Mouse (Mus musculus): Measurements from ENCODE around the gene Pus1. TPM values are rescaled to one million over a fixed set of nuclear protein-coding genes. Genes with fewer than 3 reads are reported as not detected.

Gene Pus1
- total and polyA plus RNA-seq, 3 experiments = 107 to 248 (median 117) TPM

DNA sequence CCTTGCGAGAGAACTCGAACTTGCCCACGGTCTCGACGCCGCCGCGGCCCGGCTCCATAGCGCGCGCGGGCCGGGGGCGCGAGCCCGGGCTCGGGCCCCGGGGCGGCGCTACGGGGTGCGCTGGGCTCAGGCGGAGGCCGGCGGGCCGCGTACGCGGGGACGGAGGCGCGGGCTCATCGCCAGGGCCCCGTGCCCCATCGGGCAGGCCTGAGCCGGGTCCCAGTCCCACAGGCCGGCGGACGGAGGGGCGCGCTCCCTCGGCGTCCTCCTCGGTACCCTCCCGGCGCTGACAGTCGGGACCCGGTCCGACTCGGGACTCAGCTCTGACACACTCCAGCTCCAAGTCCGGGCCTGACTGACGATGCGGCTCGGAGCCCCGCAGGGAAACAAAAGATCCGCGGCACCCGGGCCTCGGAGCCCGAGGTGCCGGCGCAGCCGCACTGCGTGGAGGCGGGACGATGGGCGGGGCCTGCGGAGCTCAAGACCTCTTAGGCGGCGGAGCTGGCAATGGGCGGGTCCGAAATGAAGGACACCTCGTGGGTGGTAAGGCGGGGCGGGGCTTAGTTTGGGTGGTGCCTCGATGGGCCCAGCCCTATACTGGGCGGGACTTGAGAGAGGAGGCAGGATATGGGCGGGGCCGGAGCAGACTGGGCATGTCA lies 29.3 kb upstream of the Pus1 start, which contains the start of gene Ulk1 (continued):
- peak; percentile 95 for TF ChIP-seq NRF1 (IDR thresholded peaks at IDR 0.05; ENCODE audit: insufficient read depth, low read depth, low read length, poor library complexity, severe bottlenecking)
- TF ChIP-seq NELFE (IDR thresholded peaks at IDR 0.05; ENCODE audit: low read depth, low read length) = peak; percentile 97
- TF ChIP-seq GATA1 (IDR thresholded peaks at IDR 0.05; ENCODE audit: low read depth, low read length) = no peak
- TF ChIP-seq BHLHE40 (IDR thresholded peaks at IDR 0.05; ENCODE audit: borderline replicate concordance, low read depth, low read length) = no peak
- TF ChIP-seq TAL1 (IDR thresholded peaks at IDR 0.05; ENCODE audit: low read length) = no peak
- TF ChIP-seq USF2 (IDR thresholded peaks at IDR 0.05; ENCODE audit: borderline replicate concordance in 1 of 2, insufficient read depth in 1 of 2, low read depth in 1 of 2, low read length in 2 of 2) = no peak
- no peak for TF ChIP-seq MAFK (IDR thresholded peaks at IDR 0.05; ENCODE audit: borderline replicate concordance, low read depth, low read length)
- no peak for TF ChIP-seq SMC3 (IDR thresholded peaks at IDR 0.05; ENCODE audit: low read depth, low read length)
- no peak for TF ChIP-seq EP300 (IDR thresholded peaks at IDR 0.05; ENCODE audit: low read depth in 1 of 2, low read length in 2 of 2)
- TF ChIP-seq MEF2A (IDR thresholded peaks at IDR 0.05; ENCODE audit: extremely low read depth, insufficient replicate concordance, low read depth, low read length, poor library complexity, severe bottlenecking) = no peak
- no peak for TF ChIP-seq POLR2AphosphoS5 (IDR thresholded peaks at IDR 0.05; ENCODE audit: borderline replicate concordance, low read depth, low read length)
- peak; percentile 38; the same call in 1 of the 2 replicates for TF ChIP-seq USF1 (IDR thresholded peaks at IDR 0.05; ENCODE audit: low read depth, low read length)
- no peak for TF ChIP-seq ZC3H11A (IDR thresholded peaks at IDR 0.05; ENCODE audit: low read depth, low read length)
- no peak for TF ChIP-seq GABPA (IDR thresholded peaks at IDR 0.05; ENCODE audit: low read depth, low read length)
- peak; percentile 94 for TF ChIP-seq ZMIZ1 (IDR thresholded peaks at IDR 0.05; ENCODE audit: low read depth, low read length)
- TF ChIP-seq UBTF (IDR thresholded peaks at IDR 0.05; ENCODE audit: borderline replicate concordance, insufficient read depth, low read depth, low read length) = no peak

DNA sequence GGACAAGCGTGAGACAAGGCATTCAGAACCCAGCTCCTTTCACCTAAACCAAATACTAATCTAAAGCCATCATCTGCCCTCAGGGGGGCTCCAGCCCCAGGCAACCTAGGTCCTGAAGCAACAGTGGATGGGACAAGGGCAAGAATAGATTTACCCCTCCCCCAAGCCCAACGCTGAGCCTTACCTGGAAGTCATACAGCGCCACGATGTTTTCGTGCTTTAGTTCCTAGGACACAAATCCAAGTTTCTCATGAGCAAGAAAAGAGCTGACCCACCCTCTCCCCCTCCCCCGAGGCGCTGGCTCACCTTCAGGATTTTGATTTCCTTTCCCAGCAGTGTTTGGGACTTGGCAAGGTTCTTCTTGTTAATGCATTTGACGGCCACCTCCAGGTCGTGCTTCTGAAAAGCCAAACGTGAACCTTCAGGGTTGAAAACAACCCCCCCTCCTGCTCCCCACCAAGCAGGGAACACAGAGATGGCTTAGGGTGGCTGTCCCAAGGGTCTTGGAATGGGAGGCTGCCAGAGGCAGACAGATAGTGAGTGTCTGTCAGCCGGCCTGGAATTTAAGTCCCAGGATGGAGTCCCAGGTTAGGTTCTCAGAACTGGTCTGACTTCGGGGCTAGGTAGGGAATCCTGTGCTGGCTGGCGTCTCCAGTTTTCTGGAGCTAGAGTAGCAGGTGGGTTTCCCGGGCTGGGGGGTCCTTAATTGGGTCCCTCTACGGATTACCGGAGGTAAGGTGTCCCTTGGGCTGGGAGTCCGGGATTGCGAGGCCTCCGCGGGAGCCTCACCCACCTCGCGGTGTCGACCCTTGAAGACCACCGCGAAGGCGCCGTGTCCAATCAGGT lies 28.6 kb upstream of the Pus1 start:
- no peak for TF ChIP-seq E2F4 (IDR thresholded peaks at IDR 0.05; ENCODE audit: borderline replicate concordance, low read depth, low read length)
- TF ChIP-seq CHD1 (IDR thresholded peaks at IDR 0.05; ENCODE audit: low read depth, low read length) = 0 out of 2 replicates have a peak, but pooled peaks have one; percentile 47
- peak overlapping the region; percentile 87 to 94 for H3K4me3 ChIP-seq (ENCODE audit: control insufficient read depth in 1 of 2, insufficient read depth in 1 of 2, low read depth in 2 of 2, low read length in 2 of 2)

More for the DNA sequence above, 28.6 kb upstream of the Pus1 start:
- no peak overlapping the region for H3K27ac ChIP-seq (ENCODE audit: control insufficient read depth, low read depth, low read length)
- no peaks in the 10 kb centered on the region for H3K9me3 ChIP-seq (replicated peaks; ENCODE audit: insufficient read depth, low read length)
- H3K36me3 ChIP-seq (ENCODE audit: control insufficient read depth in 1 of 2, insufficient read depth in 2 of 2, low read length in 2 of 2) = peaks cover 0 to 16% of the 10 kb centered on the region in 2 experiments; a peak in 2 of 4 replicates
- DNase-seq (ENCODE audit: low read depth, low spot score) = peak; percentile 50
- H3K9ac ChIP-seq (ENCODE audit: control insufficient read depth, low read depth, low read length, poor library complexity, severe bottlenecking) = peak overlapping the region; percentile 82
- peaks cover 7 to 22% of the 10 kb centered on the region in 2 experiments; a peak in 3 of 4 replicates for H3K4me1 ChIP-seq (ENCODE audit: control insufficient read depth in 1 of 2, insufficient read depth in 2 of 2, low read length in 2 of 2)
- peaks cover 8% of the 10 kb centered on the region for H3K79me2 ChIP-seq (ENCODE audit: control insufficient read depth, insufficient read depth, low read length, poor library complexity)
- no peaks in the 10 kb centered on the region for H3K27me3 ChIP-seq (ENCODE audit: control insufficient read depth in 1 of 2, insufficient read depth in 2 of 2, low read length in 2 of 2)

All from MEL (cell line).